Mouse (Mus musculus) cerebellum, adult 2 months (tissue): ENCODE measurements around the gene Ddx5.

Experiments
- CTCF ChIP-seq: fragments of 200-500 bp; IDR thresholded peaks from 2 replicates; pipeline ENCODE4 v1.5.1; 2011; ENCODE audit warnings: low read depth, mild to moderate bottlenecking, control low read depth, low read length, moderate library complexity, borderline replicate concordance; ENCODE audit not compliant: insufficient read depth
- POLR2A ChIP-seq: fragments of 200-500 bp; IDR thresholded peaks from 2 replicates; pipeline ENCODE4 v1.6.1; 2011; ENCODE audit warnings: low read length, control low read depth, borderline replicate concordance; ENCODE audit not compliant: insufficient read depth

- no peak for TF ChIP-seq CTCF
- TF ChIP-seq POLR2A: no peak
These were observed 33.4 kb downstream of the Ddx5 start for GRCm38 (mm10) chr11:106755583-106755982.
